Comparison of ENCODE assay signal across 10 mouse cellular contexts in genomic region chr17:40977914-40978313, GRCm38 (mm10). TPM values are rescaled to one million over a fixed set of nuclear protein-coding genes. Genes with fewer than 3 reads are reported as not detected.
DNase-seq lines count a peak whose midpoint lies in the region; ATAC-seq and TF ChIP-seq lines count a peak whose summit lies in the region.
"Had no signal": no experiment of that assay in that cellular context is flagged by ENCODE, and none has a peak within 500 bp of the region (broad histone marks: within the 10 kb centered on the region; RNA-seq: fewer than 3 reads in every experiment).

No protein-coding gene starts in this region.

- DNase-seq in cerebellum, adult 9-10 months = peak; percentile 8
- DNase-seq in cerebellum, adult 8-10 months = no peak
- DNase-seq in left cerebral cortex, adult 2 months (ENCODE audit: extremely low spot score in 1 of 2, low spot score in 2 of 2) = no peak
- no peak for DNase-seq in left cerebral cortex, adult 18-20 months (ENCODE audit: low spot score in 2 of 2)
- DNase-seq in c-Kit-positive CD71-negative TER-119-negative erythroid progenitor cells, embryonic 14.5 days (ENCODE audit: low read depth) = peak; percentile 2
- peak; percentile 53 for DNase-seq in midbrain, postnatal 0 days (ENCODE audit: low spot score)
- no peak for DNase-seq in urinary bladder, postnatal 36 days (ENCODE audit: low spot score in 2 of 2)
- DNase-seq: kidney, postnatal 14 days had no signal

- no peak overlapping the region for H3K4me2 ChIP-seq in midbrain, postnatal 0 days (ENCODE audit: low read depth, low read length, poor library complexity, severe bottlenecking)
- H3K4me2 ChIP-seq: heart, embryonic 15.5 days had no signal

- no peaks in the 10 kb centered on the region for H3K4me1 ChIP-seq in midbrain, postnatal 0 days (ENCODE audit: insufficient read depth, low read length)
- H3K4me1 ChIP-seq: heart, embryonic 15.5 days had no signal

- peak; percentile 43 for TF ChIP-seq CTCF in left cerebral cortex, adult 2 months (IDR thresholded peaks at IDR 0.05)
- peak; percentile 77 for TF ChIP-seq CTCF in midbrain, postnatal 0 days (IDR thresholded peaks at IDR 0.05)

- intact Hi-C loops in left cerebral cortex, adult 2 months (cut with DNase I) = loop anchor here (10.0 kb wide), 2 partner anchors 1327 to 1627 kb away; no protein-coding TSS in a partner anchor

- no peaks in the 10 kb centered on the region for H3K36me3 ChIP-seq in midbrain, postnatal 0 days (ENCODE audit: insufficient read depth, low read length)
- H3K36me3 ChIP-seq: heart, embryonic 15.5 days had no signal

- no peak overlapping the region for H3K4me3 ChIP-seq in left cerebral cortex, adult 2 months
- no peak overlapping the region for H3K4me3 ChIP-seq in midbrain, postnatal 0 days (ENCODE audit: low read depth, low read length)
- H3K4me3 ChIP-seq: heart, embryonic 15.5 days had no signal

- H3K27me3 ChIP-seq in midbrain, postnatal 0 days (ENCODE audit: insufficient read depth, low read length) = no peaks in the 10 kb centered on the region
- H3K27me3 ChIP-seq: heart, embryonic 15.5 days had no signal

- H3K9ac ChIP-seq in midbrain, postnatal 0 days (replicated peaks; ENCODE audit: low read length, poor library complexity, severe bottlenecking) = no peak overlapping the region
- H3K9ac ChIP-seq: heart, embryonic 15.5 days had no signal

- no peak overlapping the region for H3K27ac ChIP-seq in left cerebral cortex, adult 2 months
- H3K27ac ChIP-seq in midbrain, postnatal 0 days (ENCODE audit: low read depth, low read length) = no peak overlapping the region
- H3K27ac ChIP-seq: heart, embryonic 15.5 days had no signal

- ATAC-seq in midbrain, postnatal 0 days (ENCODE audit: low FRiP score) = peak; percentile 49; the same call in 1 of the 2 replicates
- ATAC-seq in activated CD4-positive, CD25-positive, alpha-beta regulatory T cell, adult 4 months = no peak

- 58% methylated on average over 11 of the region's 11 CpGs for WGBS in midbrain, postnatal 0 days

- H3K9me3 ChIP-seq in midbrain, postnatal 0 days (ENCODE audit: low read length) = no peaks in the 10 kb centered on the region
- H3K9me3 ChIP-seq: heart, embryonic 15.5 days had no signal

RNA-seq across cellular contexts. Expression of gene Cenpq, which starts 43.1 kb away (rescaled TPM):
- 1 to 10 TPM; 3.3 to 4.1 TPM for total RNA-seq in left cerebral cortex, adult 2 months (2021)
- total RNA-seq in left cerebral cortex, adult 18-20 months (2021) = 1 to 10 TPM; 3.3 to 3.9 TPM
- 2.8 and 3.9 TPM in 2 replicates for total RNA-seq in midbrain, postnatal 0 days (2014; rRNA removed)
- 6.7 and 9.0 TPM in 2 replicates for polyA plus RNA-seq in midbrain, postnatal 0 days (2015; fragmentation: Nextera tagmentation; extraction: Ambion mirVana)
- 10 to 100 TPM; 36.6 to 37.1 TPM for polyA plus RNA-seq in activated CD4-positive, CD25-positive, alpha-beta regulatory T cell, adult 4 months (2017; shearing (Covaris generic))

RNA-seq across cellular contexts. Expression of gene Mut, which starts 43.4 kb away (rescaled TPM):
- total RNA-seq in left cerebral cortex, adult 2 months (2021) = 10 to 100 TPM; 36.8 to 37.4 TPM
- total RNA-seq in left cerebral cortex, adult 18-20 months (2021) = 10 to 100 TPM; 38.8 to 42.1 TPM
- 9.5 and 16.6 TPM in 2 replicates for total RNA-seq in midbrain, postnatal 0 days (2014; rRNA removed)
- 16.1 and 16.6 TPM in 2 replicates for polyA plus RNA-seq in midbrain, postnatal 0 days (2015; fragmentation: Nextera tagmentation; extraction: Ambion mirVana)
- 10 to 100 TPM; 16.3 to 17.4 TPM for polyA plus RNA-seq in activated CD4-positive, CD25-positive, alpha-beta regulatory T cell, adult 4 months (2017; shearing (Covaris generic))

Comparison
In these comparisons a context has a peak if more than half of its experiments do, and no peak if none do; other contexts are left out.
1. DNase-seq: peak in cerebellum, adult 9-10 months (single experiment), c-Kit-positive CD71-negative TER-119-negative erythroid progenitor cells, embryonic 14.5 days (single experiment) and midbrain, postnatal 0 days (single experiment); none in cerebellum, adult 8-10 months (single experiment), left cerebral cortex, adult 2 months (0 of 2), left cerebral cortex, adult 18-20 months (0 of 2) and urinary bladder, postnatal 36 days (0 of 2).